Mouse (Mus musculus): ENCODE measurements at regions not wholly inside any gene's neighbourhood (a gene's known extent, or its start where the extent isn't known, plus 50 kb on each side); places are given as distances from the start of the nearest gene placed in this dataset.

DNA sequence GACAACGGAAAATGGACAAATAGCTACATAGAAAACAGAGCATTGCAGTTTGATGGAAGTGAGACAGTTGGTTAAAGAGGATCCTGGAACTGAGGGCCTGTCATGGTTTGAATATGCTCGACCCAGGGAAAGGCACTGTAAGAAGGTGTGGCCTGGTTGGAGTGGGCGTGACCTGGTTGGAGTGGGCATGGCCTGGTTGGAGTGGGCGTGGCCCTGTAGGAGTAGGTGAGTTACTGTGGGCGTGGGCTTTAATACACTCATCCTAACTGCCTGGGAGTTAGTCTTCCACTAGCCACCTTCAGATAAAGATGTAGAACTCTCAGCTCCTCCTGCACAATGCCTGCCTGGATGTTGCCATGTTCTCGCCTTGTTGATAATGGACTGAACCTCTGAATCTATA is 126.8 kb upstream of the Tbx3 start:
- no peak for TF ChIP-seq POLR2A (IDR thresholded peaks at IDR 0.05; ENCODE audit: insufficient read depth, low read depth, low read length)
- TF ChIP-seq CTCF (IDR thresholded peaks at IDR 0.05), result no peak
- TF ChIP-seq EP300 (IDR thresholded peaks at IDR 0.05; ENCODE audit: insufficient read depth, low read depth, low read length), result no peak

Measured in heart, adult 2 months (tissue).